Mouse (Mus musculus) cortical plate, adult 2 months (tissue): Measurements from ENCODE around the gene Alyref2. TPM values are rescaled to one million over a fixed set of nuclear protein-coding genes. Genes with fewer than 3 reads are reported as not detected.
"Not testable (repeated sequence)": the region's sequence is repeated elsewhere in the genome, so short reads cannot be mapped to it uniquely, and the experiment has no call there.

Experiments used
- H3K27ac ChIP-seq: fragments of 200-500 bp; 2 replicates; pipeline ENCODE4 v1.5.1; 2012; ENCODE audit warnings: low read length, control low read depth, inconsistent platforms; ENCODE audit not compliant: insufficient read depth
- H3K4me1 ChIP-seq: fragments of 200-500 bp; 2 replicates; pipeline ENCODE4 v1.6.1; 2011; ENCODE audit warnings: low read length; ENCODE audit not compliant: control insufficient read depth, insufficient read depth
- H3K4me3 ChIP-seq: fragments of 200-500 bp; 2 replicates; pipeline ENCODE4 v1.5.1; 2011; ENCODE audit warnings: mild to moderate bottlenecking, low read length, control low read depth; ENCODE audit not compliant: insufficient read depth
- CTCF ChIP-seq: fragments of 200-500 bp; IDR thresholded peaks from 2 replicates; pipeline ENCODE4 v1.5.1; 2011; ENCODE audit warnings: mild to moderate bottlenecking, control low read depth, low read length; ENCODE audit not compliant: insufficient read depth; ENCODE audit errors: extremely low read depth
- POLR2A ChIP-seq: fragments of 200-500 bp; IDR thresholded peaks from 2 replicates; pipeline ENCODE4 v1.6.1; 2011; ENCODE audit warnings: mild to moderate bottlenecking, low read length, control low read depth; ENCODE audit not compliant: insufficient read depth; ENCODE audit errors: extremely low read depth
- polyA plus RNA-seq: library from polyadenylated mRNA; depleted of rRNA; stranded (reverse); fragments of >200 nt; gene quantifications from 2 replicates; pipeline ENCODE4 v1.2.3, GENCODE M21; 2012

Alyref2 gene
- polyA plus RNA-seq, 1 experiment: 5.4 TPM

GRCm38 (mm10) chr1:171470371-171470871 is 32.9 kb upstream of the Alyref2 start:
- no peak overlapping the region for H3K27ac ChIP-seq
- no peaks in the 10 kb centered on the region for H3K4me1 ChIP-seq
- TF ChIP-seq POLR2A (no peak), CTCF (peak; percentile 82)
- H3K4me3 ChIP-seq: no peak overlapping the region

- Histone ChIP-seq H3K27ac (no peak overlapping the region), H3K4me3 (no peak overlapping the region), H3K4me1 (no peaks in the 10 kb centered on the region)
- TF ChIP-seq POLR2A: no peak
- no peak for TF ChIP-seq CTCF
These were observed 32.4 kb upstream of the Alyref2 start for GRCm38 (mm10) chr1:171470896-171471295.

- TF ChIP-seq POLR2A (no peak), CTCF (no peak)
- Histone ChIP-seq H3K4me3 (no peak overlapping the region), H3K27ac (no peak overlapping the region), H3K4me1 (no peaks in the 10 kb centered on the region)
These were observed 31.8 kb upstream of the Alyref2 start for GRCm38 (mm10) chr1:171471452-171471851.

GRCm38 (mm10) chr1:171471941-171472340 is 31.3 kb upstream of the Alyref2 start:
- H3K27ac ChIP-seq, H3K4me3 ChIP-seq, H3K4me1 ChIP-seq: not testable (repeated sequence)

GRCm38 (mm10) chr1:171473506-171473905 is 29.8 kb upstream of the Alyref2 start:
- TF ChIP-seq CTCF (no peak), POLR2A (no peak)
- no peaks in the 10 kb centered on the region for H3K4me1 ChIP-seq
- H3K4me3 ChIP-seq: no peak overlapping the region
- H3K27ac ChIP-seq: no peak overlapping the region

- Histone ChIP-seq H3K4me1 (no peaks in the 10 kb centered on the region), H3K4me3 (no peak overlapping the region)
- TF ChIP-seq POLR2A: no peak
- no peak for TF ChIP-seq CTCF
These were observed 29.2 kb upstream of the Alyref2 start for GRCm38 (mm10) chr1:171473920-171474640.

GRCm38 (mm10) chr1:171477123-171477522 is 26.2 kb upstream of the Alyref2 start:
- TF ChIP-seq CTCF: no peak
- no peak for TF ChIP-seq POLR2A
- H3K4me3 ChIP-seq: no peak overlapping the region
- no peaks in the 10 kb centered on the region for H3K4me1 ChIP-seq
- no peak overlapping the region for H3K27ac ChIP-seq

More at GRCm38 (mm10) chr1:171473920-171474640, 29.2 kb upstream of the Alyref2 start:
- no peak overlapping the region for H3K27ac ChIP-seq

- no peak for TF ChIP-seq CTCF
- TF ChIP-seq POLR2A: no peak
- Histone ChIP-seq H3K27ac (no peak overlapping the region), H3K4me3 (peak overlapping the region; percentile 15; the same call in 1 of the 2 replicates), H3K4me1 (no peaks in the 10 kb centered on the region)
These were observed 25.3 kb upstream of the Alyref2 start for GRCm38 (mm10) chr1:171477758-171478545.

GRCm38 (mm10) chr1:171478968-171479367 is 24.3 kb upstream of the Alyref2 start:
- TF ChIP-seq CTCF (peak; percentile 85), POLR2A (no peak)
- no peaks in the 10 kb centered on the region for H3K4me1 ChIP-seq
- H3K27ac ChIP-seq: no peak overlapping the region
- no peak overlapping the region for H3K4me3 ChIP-seq

GRCm38 (mm10) chr1:171494241-171494640 is 9.0 kb upstream of the Alyref2 start:
- no peak for TF ChIP-seq CTCF
- TF ChIP-seq POLR2A: no peak
- Histone ChIP-seq H3K27ac (no peak overlapping the region), H3K4me3 (no peak overlapping the region), H3K4me1 (no peaks in the 10 kb centered on the region)
